Mouse (Mus musculus): ENCODE results near the gene Hyal3. TPM values are rescaled to one million over a fixed set of nuclear protein-coding genes. Genes with fewer than 3 reads are reported as not detected.

Gene Hyal3
- polyA plus RNA-seq, 1 experiment from 2014 or later = 1.3 TPM

GRCm38 (mm10) chr9:107547026-107547425, 33.6 kb upstream of the Hyal3 start, which contains the start of gene Zmynd10:
Zmynd10 (plus strand) TSS chr9:107547298.
- Histone ChIP-seq H3K4me3 (ENCODE audit: low read depth, low read length) (no peak within 1 kb of the TSS), H3K27ac (replicated peaks) (no peak within 1 kb of the TSS), H3K36me3 (ENCODE audit: control insufficient read depth, insufficient read depth, low read length) (peaks cover 4% of the 10 kb centered on the region; the same call in 1 of the 2 replicates), H3K27me3 (ENCODE audit: control insufficient read depth, insufficient read depth, low read length) (no peaks in the 10 kb centered on the region), H3K4me2 (replicated peaks; ENCODE audit: low read depth) (peak within 1 kb of the TSS; percentile 40), H3K9ac (ENCODE audit: low read length) (no peak within 1 kb of the TSS), H3K4me1 (replicated peaks; ENCODE audit: control insufficient read depth, insufficient read depth) (peaks cover 8% of the 10 kb centered on the region; the same call in 1 of the 2 replicates), H3K9me3 (ENCODE audit: control insufficient read depth, low read length) (no peaks in the 10 kb centered on the region)
- WGBS = 3% methylated on average over 20 of the region's 20 CpGs
- TF ChIP-seq EP300 (optimal IDR thresholded peaks at IDR 0.05) = no peak
- TF ChIP-seq CTCF (IDR thresholded peaks at IDR 0.05; ENCODE audit: low read depth) = no peak
- DNase-seq (ENCODE audit: low spot score) (peak; percentile 93), ATAC-seq (ENCODE audit: low FRiP score, low TSS enrichment) (peak; percentile 47)

- TF ChIP-seq EP300 (optimal IDR thresholded peaks at IDR 0.05) (no peak), CTCF (IDR thresholded peaks at IDR 0.05; ENCODE audit: low read depth) (no peak)
- ATAC-seq (ENCODE audit: low FRiP score, low TSS enrichment) (no peak), DNase-seq (ENCODE audit: low spot score) (no peak)
- peaks cover 4% of the 10 kb centered on the region; the same call in 1 of the 2 replicates for H3K36me3 ChIP-seq (ENCODE audit: control insufficient read depth, insufficient read depth, low read length)
- H3K4me3 ChIP-seq (ENCODE audit: low read depth, low read length) = no peak overlapping the region
- H3K4me1 ChIP-seq (replicated peaks; ENCODE audit: control insufficient read depth, insufficient read depth) = peaks cover 10% of the 10 kb centered on the region; the same call in 1 of the 2 replicates
- no peaks in the 10 kb centered on the region for H3K27me3 ChIP-seq (ENCODE audit: control insufficient read depth, insufficient read depth, low read length)
- H3K4me2 ChIP-seq (replicated peaks; ENCODE audit: low read depth) = no peak overlapping the region
- WGBS = 80% methylated on average over 5 of the region's 5 CpGs
- H3K27ac ChIP-seq (replicated peaks) = no peak overlapping the region
- H3K9ac ChIP-seq (ENCODE audit: low read length) = no peak overlapping the region
- H3K9me3 ChIP-seq (ENCODE audit: control insufficient read depth, low read length) = no peaks in the 10 kb centered on the region
Measured at GRCm38 (mm10) chr9:107547957-107548356, 32.7 kb upstream of the Hyal3 start.

GRCm38 (mm10) chr9:107548820-107549219, 31.8 kb upstream of the Hyal3 start:
- H3K36me3 ChIP-seq (ENCODE audit: control insufficient read depth, insufficient read depth, low read length) = peaks cover 4% of the 10 kb centered on the region; the same call in 1 of the 2 replicates
- no peak overlapping the region for H3K4me2 ChIP-seq (replicated peaks; ENCODE audit: low read depth)
- DNase-seq (ENCODE audit: low spot score) = no peak
- H3K4me3 ChIP-seq (ENCODE audit: low read depth, low read length) = no peak overlapping the region
- H3K9ac ChIP-seq (ENCODE audit: low read length) = no peak overlapping the region
- WGBS = 91% methylated on average over 10 of the region's 10 CpGs
- no peaks in the 10 kb centered on the region for H3K9me3 ChIP-seq (ENCODE audit: control insufficient read depth, low read length)
- no peak for ATAC-seq (ENCODE audit: low FRiP score, low TSS enrichment)
- no peak overlapping the region for H3K27ac ChIP-seq (replicated peaks)
- TF ChIP-seq CTCF (IDR thresholded peaks at IDR 0.05; ENCODE audit: low read depth) = no peak
- TF ChIP-seq EP300 (optimal IDR thresholded peaks at IDR 0.05) = no peak
- H3K27me3 ChIP-seq (ENCODE audit: control insufficient read depth, insufficient read depth, low read length) = no peaks in the 10 kb centered on the region
- peaks cover 13% of the 10 kb centered on the region for H3K4me1 ChIP-seq (replicated peaks; ENCODE audit: control insufficient read depth, insufficient read depth)

- H3K27me3 ChIP-seq (ENCODE audit: control insufficient read depth, insufficient read depth, low read length) = no peaks in the 10 kb centered on the region
- no peaks in the 10 kb centered on the region for H3K36me3 ChIP-seq (ENCODE audit: control insufficient read depth, insufficient read depth, low read length)
- DNase-seq (ENCODE audit: low spot score) (no peak), ATAC-seq (ENCODE audit: low FRiP score, low TSS enrichment) (no peak)
- H3K4me3 ChIP-seq (ENCODE audit: low read depth, low read length) = no peak overlapping the region
- TF ChIP-seq CTCF (IDR thresholded peaks at IDR 0.05; ENCODE audit: low read depth) (no peak), EP300 (optimal IDR thresholded peaks at IDR 0.05) (no peak)
- H3K9ac ChIP-seq (ENCODE audit: low read length) = no peak overlapping the region
- no peak overlapping the region for H3K4me2 ChIP-seq (replicated peaks; ENCODE audit: low read depth)
- peaks cover 16% of the 10 kb centered on the region for H3K4me1 ChIP-seq (replicated peaks; ENCODE audit: control insufficient read depth, insufficient read depth)
- 75% methylated on average over 20 of the region's 20 CpGs for WGBS
- no peak overlapping the region for H3K27ac ChIP-seq (replicated peaks)
- no peaks in the 10 kb centered on the region for H3K9me3 ChIP-seq (ENCODE audit: control insufficient read depth, low read length)
Measured at GRCm38 (mm10) chr9:107549297-107550074, 31.1 kb upstream of the Hyal3 start.

GRCm38 (mm10) chr9:107550491-107551116, 30.0 kb upstream of the Hyal3 start:
- Histone ChIP-seq H3K9ac (ENCODE audit: low read length) (peak overlapping the region; percentile 59; the same call in 1 of the 2 replicates), H3K4me3 (ENCODE audit: low read depth, low read length) (peak overlapping the region; percentile 46; the same call in 1 of the 2 replicates), H3K36me3 (ENCODE audit: control insufficient read depth, insufficient read depth, low read length) (no peaks in the 10 kb centered on the region), H3K27ac (replicated peaks) (peak overlapping the region; percentile 69; the same call in 1 of the 2 replicates), H3K27me3 (ENCODE audit: control insufficient read depth, insufficient read depth, low read length) (no peaks in the 10 kb centered on the region), H3K9me3 (ENCODE audit: control insufficient read depth, low read length) (no peaks in the 10 kb centered on the region), H3K4me2 (replicated peaks; ENCODE audit: low read depth) (peak overlapping the region; percentile 78), H3K4me1 (replicated peaks; ENCODE audit: control insufficient read depth, insufficient read depth) (peaks cover 16% of the 10 kb centered on the region)
- TF ChIP-seq CTCF (IDR thresholded peaks at IDR 0.05; ENCODE audit: low read depth) = no peak
- TF ChIP-seq EP300 (optimal IDR thresholded peaks at IDR 0.05) = no peak
- 44% methylated on average over 23 of the region's 23 CpGs for WGBS
- DNase-seq (ENCODE audit: low spot score) (peak; percentile 72), ATAC-seq (ENCODE audit: low FRiP score, low TSS enrichment) (peak; percentile 5; the same call in 1 of the 2 replicates)

Data from stomach, postnatal 0 days (tissue).